Mouse (Mus musculus): ENCODE results near the gene Dnah6.
A peak's percentile ranks its signal among the peaks of the same experiment; 100 is the strongest.

Dnah6 gene

GRCm38 (mm10) chr6:73140836-73141235 lies 80.6 kb downstream of the Dnah6 start:
- DNase-seq, result no peak

GRCm38 (mm10) chr6:73132784-73133183 lies 88.7 kb downstream of the Dnah6 start:
- DNase-seq, result no peak

- DNase-seq, result no peak
Measured at GRCm38 (mm10) chr6:73127594-73127993, 93.9 kb downstream of the Dnah6 start.

DNA sequence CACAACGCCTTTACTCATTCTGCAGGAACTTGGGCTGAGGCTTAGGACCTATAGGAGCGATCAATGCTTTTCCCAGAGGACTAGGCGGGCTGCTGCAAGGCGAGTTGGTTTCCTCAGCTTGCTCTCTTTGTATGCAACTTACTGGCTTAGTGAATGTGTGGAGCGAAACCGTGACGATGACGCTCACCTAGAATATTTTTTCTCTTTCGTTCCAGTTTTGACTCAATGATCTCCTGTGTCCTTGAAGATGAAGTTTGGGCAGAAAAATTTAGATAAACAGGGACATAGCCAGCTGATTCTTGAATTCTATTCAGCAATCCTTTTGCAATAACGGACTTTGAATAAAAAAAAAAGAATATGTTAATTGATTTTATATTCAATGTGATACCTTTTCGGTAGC lies 101.1 kb downstream of the Dnah6 start:
- DNase-seq, result no peak

GRCm38 (mm10) chr6:73113898-73114297 lies 107.6 kb downstream of the Dnah6 start:
- no peak for DNase-seq

GRCm38 (mm10) chr6:73113365-73113764 lies 108.1 kb downstream of the Dnah6 start:
- no peak for DNase-seq

DNA sequence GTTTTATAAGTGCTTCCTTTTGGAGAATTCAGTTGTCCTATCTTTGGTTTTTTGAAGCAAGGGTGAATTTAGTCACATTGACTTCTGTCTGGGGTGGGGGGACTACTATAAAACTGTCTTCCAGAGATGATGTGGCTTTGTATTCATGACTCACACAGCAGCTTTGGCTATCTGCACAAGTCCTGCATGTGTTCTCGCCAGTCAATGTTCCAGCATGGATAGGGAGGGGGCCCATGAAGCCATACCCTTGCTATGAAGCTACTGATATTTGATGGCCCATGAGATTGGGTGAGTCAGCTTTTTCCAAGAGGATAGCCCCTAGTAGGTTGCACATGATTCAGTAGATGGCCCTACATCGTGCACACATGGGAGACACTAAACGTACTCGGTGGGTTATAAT lies 128.3 kb downstream of the Dnah6 start:
- no peak for DNase-seq

GRCm38 (mm10) chr6:73090836-73091235 lies 130.6 kb downstream of the Dnah6 start:
- DNase-seq, result no peak

- DNase-seq, result no peak
Measured at GRCm38 (mm10) chr6:73082571-73082970, 138.9 kb downstream of the Dnah6 start.

DNA sequence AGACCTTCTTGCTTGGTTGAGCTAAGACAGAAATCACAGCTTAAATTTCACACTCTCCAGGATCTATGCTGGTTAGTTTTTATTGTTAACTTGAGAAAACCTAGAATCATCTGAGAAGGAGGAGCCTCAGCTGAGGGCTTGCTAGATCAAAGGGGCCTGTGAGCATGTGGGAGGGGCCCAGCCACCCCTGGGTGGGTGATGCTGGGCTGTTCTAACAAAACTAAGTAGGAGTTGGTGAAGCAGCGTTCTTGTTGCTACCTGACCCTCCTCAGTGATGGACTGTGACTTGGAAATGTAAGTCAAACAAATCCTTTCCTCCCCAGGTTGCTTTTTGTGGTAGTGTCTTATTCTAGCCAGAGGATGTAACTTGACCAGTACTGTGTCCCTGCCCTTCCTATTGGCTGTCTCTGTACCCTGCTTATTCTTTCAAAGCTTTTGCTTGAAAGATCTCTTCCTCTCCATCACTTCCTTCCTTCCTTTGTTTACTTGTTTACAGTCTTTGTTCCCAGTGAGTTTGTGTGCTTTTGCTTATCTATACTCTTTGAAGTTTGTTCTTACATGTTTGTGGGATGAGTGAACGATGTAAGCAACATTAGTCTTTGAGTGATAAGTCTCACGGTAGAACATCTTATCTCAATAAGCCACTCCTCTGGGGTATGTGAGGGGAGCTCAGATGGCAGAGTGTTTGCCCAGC lies 149.2 kb downstream of the Dnah6 start:
- no peak for DNase-seq

DNA sequence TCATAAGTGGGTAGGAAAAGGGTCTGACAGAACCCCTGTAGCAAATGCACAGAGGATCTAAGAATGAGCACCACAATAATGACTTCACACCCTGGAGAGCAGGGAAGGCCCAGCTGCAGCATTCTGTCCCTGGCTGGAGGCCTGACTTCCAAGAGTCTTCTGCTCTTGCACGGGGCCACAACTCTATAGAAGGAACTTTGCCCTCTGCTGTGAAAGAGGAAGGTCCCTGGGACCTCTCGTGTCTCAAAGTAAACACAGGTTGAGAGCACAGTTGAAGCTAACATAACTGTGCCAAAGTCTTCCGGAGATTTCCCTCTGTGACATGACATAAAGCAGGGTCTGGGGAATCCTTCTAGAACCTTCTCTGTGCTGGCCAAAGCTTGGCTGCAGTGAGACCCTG lies 150.2 kb downstream of the Dnah6 start:
- no peak for DNase-seq

DNA sequence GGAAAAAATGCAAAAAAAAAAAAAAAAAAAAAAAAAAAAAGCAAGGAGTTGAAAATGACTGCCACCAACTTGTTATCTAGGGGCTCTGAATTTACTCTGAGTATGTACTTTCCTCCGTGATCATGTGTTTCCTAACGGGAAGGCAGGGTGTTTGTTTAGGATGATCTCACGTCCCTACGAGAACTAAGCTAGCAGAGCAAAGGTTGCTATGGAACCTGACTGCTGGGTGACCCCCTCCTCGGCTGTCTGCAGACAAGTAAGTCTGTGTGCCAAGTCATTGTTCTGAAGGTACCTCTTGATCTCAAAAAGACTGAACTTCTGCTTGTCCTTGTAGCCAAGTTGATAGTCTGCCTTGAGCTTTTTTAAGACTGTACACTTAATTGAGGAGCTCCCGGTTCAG lies 150.8 kb downstream of the Dnah6 start:
- peak in 1 of 2 experiments; percentile 12 for DNase-seq

DNA sequence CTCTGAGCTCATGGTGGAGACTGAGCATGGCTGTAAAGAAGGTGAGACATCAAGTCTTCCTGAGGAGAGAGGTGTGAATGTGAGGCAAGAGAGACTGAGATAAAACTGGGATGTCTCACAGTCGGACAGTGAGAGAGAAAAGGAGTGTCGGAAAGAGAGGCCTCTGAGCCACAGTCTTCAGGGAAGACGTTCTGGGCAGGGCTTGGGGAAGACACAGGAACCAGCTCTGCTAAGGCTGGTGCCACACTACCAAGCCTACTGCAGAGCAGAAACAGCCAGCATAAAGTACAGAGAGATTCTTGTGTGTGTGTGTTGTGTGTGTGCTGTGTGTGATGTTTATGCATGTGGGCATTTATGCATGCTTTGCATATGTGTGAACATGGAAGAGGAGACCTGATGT lies 156.9 kb downstream of the Dnah6 start:
- DNase-seq, result no peak

DNA sequence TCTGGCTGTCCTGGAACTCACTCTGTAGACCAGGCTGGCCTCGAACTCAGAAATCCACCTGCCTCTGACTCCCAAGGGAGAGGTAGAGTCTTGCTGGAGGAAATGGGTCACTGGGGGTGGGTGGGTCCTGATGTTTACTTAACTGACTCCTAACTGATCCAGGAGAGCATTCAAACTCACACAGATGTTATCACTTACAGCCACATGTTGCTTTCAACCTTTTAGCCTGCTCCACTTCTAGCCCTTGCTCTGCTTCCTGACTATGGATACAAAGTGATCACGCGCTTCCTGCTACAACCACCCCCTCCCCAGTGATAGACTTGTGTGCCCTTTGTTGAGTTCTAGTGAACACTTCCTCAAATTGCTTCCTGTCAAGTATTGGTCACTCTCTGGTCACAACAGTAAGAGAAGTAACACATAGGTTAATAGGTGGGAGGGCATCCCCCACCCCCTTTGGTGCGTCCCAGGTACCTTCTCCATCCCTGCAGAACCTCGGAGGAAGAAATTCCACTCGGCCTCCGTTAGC lies 161.8 kb downstream of the Dnah6 start:
- DNase-seq, result peak in 1 of 2 experiments; percentile 10

GRCm38 (mm10) chr6:73059162-73059561 lies 162.3 kb downstream of the Dnah6 start:
- no peak for DNase-seq

- no peak for DNase-seq
Measured at GRCm38 (mm10) chr6:73055347-73055746, 166.1 kb downstream of the Dnah6 start.

GRCm38 (mm10) chr6:73054807-73055206 lies 166.6 kb downstream of the Dnah6 start:
- DNase-seq, result no peak

DNA sequence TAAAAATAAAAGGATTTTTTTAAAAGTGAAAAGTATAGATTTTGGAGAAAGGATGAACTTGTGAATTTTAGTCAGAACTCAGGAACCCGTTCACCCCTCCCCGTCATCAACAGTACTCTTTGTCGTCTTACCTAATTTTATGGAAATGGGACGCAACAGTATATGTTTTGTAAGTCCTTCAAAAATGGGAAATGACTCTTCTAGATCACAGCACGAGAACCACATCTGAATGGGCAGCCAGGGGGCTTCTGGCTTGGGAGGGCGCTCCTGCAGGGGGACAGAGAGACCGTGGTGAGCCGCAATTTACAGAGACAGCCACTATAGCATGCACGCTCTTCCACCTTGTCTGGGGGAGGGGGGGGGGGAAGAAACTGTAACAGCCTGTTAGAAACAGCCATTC lies 167.9 kb downstream of the Dnah6 start:
- DNase-seq, result no peak

GRCm38 (mm10) chr6:73047259-73047658 lies 174.2 kb downstream of the Dnah6 start:
- no peak for DNase-seq

DNA sequence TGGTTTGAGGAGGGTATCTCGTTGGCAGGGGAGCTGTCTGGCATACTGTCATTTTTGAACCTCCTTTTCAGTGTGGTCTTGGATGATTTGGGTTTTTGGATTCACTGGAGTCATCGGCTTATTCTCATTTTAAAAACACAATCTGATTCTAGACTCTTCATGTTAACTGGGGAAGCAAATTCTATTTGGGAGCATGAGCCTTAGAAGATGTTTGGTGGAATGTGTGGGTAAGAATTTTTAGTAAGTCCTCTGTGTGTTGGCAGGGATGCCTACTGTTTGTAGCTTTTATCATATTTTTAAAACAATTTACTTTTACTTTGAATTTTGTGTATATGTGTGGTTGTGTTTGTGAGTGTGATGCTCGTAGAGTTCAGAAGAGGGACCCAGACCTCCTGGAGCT lies 175.5 kb downstream of the Dnah6 start:
- DNase-seq, result no peak

DNA sequence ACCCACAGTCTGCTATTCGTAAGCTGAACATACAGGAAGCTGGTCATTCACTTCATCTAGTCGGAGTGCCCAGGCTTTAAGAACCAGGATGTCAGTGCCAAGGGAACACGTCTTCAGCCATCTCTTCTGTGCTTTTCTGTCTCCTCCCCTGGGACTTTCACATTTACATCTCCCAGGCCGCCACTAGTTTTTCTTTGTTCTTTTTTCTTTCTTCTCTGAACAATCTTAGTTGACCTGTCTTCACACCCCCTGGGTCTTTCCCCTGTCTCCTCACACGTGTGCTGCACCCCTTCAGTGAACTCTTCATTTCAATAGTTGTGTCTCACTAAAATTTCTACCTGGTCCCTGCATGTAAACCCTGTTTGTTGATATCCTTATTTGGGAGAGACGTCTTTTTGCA lies 179.2 kb downstream of the Dnah6 start:
- no peak for DNase-seq

- no peak for DNase-seq
Measured at GRCm38 (mm10) chr6:73038291-73038690, 183.2 kb downstream of the Dnah6 start.

GRCm38 (mm10) chr6:73028853-73029252 lies 192.6 kb downstream of the Dnah6 start:
- no peak for DNase-seq

GRCm38 (mm10) chr6:73027881-73028280 lies 193.6 kb downstream of the Dnah6 start:
- DNase-seq, result no peak

DNA sequence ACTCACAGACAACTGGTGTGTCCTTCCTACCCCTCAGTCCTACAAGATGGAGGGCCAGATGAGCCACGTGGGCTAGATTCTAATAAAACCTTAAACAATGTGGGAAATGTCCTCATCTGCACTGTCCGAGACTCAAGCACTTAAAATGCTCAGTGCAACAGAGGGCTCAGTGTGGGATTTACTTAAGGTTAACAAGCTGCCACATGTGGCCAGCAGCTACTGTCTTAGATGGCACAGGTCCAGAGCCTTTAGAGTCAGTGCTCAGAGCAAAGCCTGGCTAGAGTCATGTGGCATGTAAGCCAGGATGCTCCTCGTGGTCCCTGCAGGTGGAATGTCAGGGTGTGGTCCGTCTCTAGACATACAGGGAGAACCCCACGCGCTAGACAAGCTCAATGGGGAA lies 194.6 kb downstream of the Dnah6 start:
- DNase-seq, result no peak
